Mouse (Mus musculus): Measurements from ENCODE around the gene Ppp1r15a.
"Not testable (repeated sequence)": the region's sequence is repeated elsewhere in the genome, so short reads cannot be mapped to it uniquely, and the experiment has no call there.

The Ppp1r15a gene

DNA sequence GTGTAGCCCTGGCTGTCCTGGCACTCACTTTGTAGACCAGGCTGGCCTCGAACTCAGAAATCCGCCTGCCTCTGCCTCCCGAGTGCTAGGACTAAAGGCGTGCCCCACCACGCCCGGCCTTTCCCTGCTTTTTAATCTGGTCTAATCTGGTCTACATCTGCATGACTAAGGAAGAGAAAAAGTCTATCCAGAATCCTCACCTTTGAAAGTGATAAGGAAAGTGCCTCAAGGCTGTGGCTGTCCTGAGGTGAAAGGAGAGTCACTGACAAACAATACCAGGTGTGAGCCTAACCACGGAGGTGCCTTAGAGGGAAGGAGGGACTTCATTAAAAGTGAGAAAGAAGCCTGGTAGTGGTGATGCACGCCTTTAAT lies 25.4 kb upstream of the Ppp1r15a start:
- no peak for DNase-seq (ENCODE audit: low read depth)

DNA sequence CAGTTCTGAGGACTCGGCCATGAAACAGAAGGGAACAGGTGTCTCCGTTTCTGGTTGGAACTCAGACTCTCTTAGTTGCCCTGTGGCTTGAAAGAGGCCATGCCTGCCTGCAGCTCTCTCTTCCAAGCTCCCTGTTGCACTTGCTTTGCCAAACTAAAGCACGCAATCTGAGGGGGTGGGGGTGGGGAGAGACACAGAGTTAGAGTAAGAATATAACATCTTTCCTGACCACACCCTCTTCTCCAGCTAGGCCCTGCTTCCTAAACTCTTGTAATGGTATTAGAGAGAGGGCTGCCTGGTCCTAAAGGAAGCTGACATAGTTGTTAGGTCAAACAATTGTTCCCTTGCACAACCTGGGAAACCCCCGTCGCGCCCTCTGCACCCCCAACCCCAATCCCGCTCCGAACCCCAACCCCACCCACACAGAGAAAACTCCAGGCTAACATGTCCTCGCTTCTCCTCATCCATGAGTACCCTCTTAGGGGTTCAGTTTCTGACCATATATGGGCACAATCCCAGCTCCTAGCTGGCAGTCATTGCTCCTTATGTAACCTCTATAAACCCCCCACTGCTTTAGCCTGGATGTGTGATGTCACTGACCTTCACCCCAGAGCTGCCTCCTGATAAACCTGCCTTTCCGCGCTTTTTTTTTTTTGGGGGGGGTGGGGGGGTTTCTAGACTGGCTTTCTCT lies 24.9 kb upstream of the Ppp1r15a start:
- no peak for DNase-seq (ENCODE audit: low read depth)

DNA sequence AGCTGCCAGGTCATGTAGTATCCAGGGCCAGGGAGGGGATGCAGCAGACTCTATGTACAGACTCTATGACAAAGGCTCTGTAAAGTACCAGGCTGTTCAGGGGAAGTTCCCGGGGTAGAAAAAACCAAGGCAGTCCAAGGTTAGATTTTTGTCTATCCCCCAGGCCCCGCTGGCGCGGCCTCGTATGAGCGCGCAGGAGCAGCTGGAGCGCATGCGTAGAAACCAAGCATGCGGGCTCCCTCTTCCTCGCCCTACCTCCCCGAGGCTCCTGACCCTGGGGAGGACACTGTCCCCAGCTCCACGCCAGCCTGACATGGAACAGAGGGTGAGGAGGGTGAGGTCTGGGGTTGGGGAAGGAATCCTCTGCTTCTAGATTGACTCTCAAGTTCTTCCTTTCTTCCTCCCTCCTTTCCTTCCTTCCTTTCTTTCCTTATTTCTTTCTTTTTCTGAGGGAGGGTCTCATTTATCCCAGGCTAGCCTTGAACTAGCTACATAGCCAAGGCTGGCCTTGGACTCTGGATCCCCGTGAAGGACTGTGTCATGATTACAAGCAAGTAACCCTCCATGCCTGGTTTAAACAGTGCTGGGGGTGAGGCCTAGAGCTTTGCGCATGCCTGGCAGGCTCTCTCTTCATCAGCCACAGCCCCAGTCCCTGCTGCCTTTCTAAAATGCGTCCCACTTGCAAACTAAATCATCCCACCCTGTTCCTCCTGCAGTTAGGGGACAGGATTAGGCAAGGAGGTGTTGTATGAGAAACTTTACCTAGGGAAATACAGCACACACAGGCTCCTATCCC lies 23.8 kb upstream of the Ppp1r15a start:
- DNase-seq (ENCODE audit: low read depth) = no peak

DNA sequence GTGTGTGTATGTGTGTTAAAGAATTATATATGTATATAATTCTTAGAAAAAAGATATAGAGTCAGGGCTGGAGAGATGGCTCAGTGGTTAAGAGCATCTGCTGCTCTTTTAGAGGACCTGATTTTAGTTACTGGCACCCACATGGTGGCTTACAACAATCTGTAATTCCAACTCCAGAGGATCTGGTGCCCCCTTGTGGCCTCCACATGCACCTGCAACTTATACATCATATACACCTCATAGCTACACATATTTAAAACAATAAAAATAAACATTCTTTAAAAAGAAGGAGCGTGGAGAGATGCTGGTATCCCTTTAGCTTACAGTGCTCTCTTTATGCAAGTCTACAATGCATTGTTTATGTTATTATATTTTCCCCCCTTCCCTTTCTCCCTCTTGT lies 18.5 kb upstream of the Ppp1r15a start:
- no peak for DNase-seq (ENCODE audit: low read depth)

DNA sequence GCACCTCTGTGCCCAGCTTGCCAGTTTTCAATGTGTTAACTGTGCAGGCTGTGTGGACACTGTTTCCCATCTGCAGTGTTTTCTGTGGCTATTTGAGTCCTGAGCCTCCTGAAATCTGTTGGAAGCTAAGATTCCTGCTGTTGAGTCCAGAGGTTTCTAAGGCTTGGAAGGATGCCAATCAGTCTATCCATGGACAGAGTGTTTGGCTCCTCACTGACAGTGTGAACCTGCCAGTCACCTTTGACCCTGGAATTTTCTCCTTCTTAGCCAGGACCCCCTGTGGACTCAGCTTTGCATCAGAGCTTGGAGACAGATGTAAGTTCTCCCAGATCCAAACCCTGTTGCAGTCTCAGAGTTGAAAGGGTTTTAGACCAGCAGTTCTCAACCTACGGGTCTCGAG lies 14.1 kb upstream of the Ppp1r15a start:
- DNase-seq (ENCODE audit: low read depth) = no peak

DNA sequence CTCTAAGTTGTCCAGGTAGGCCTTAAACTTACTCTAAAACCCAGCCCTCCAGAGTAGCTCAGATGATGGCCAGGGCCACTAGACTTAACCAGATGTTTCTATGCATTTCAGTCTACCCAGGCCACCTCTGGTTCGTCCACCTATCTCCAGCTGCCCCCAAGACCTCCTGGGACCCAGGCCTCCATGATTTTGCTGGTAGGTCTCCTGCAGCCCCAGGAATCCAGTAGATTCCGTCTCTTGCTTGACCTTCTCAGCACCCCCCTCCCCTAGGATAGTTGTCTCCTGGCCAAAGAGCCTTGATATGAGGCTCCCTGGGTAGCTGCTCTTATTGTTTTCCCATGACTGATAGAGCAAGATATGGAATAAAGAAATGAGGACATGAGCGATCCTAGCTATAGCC lies 13.0 kb upstream of the Ppp1r15a start:
- no peak for DNase-seq (ENCODE audit: low read depth)

DNA sequence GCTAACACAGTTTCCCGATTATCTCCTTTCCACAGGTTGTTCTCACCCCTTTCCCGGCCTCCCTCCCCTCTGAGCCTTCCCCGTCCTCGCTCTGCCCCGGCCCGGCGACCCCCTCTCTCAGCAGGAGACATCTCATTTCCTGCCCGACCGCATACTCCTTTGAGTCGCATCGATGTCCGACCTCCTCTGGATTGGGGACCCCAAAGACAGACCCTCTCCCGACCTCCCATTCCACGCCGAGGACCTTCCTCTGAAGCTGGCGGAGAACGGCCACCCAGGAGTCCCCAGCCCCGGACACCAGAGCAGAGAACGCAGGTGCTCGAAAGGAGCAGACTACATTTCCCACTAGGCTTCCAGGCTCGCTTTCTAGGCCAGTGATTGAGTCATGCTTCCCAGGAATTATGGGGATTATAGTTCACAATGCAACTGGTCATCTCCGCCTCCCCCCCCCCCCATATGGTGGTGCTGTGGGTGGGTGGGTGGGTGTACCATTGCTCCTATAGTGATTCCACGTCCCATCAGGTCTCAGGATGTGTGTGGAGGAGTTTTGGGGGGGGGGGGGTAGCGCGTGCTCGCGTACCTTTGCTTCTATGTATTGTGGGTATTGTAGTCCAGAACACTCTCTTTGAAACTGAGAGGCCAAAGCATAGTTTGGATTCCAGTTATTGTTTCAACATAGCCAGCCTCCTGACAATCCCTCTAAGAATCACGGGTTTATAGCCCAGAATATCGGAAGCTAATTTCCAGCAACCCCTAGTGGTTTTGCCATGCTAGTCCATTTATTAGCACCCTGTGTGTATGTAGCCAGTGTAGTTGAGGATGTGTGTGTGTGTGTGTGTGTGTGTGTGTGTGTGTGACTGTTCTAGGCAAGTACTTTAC lies 12.3 kb upstream of the Ppp1r15a start:
- DNase-seq (ENCODE audit: low read depth) = no peak

DNA sequence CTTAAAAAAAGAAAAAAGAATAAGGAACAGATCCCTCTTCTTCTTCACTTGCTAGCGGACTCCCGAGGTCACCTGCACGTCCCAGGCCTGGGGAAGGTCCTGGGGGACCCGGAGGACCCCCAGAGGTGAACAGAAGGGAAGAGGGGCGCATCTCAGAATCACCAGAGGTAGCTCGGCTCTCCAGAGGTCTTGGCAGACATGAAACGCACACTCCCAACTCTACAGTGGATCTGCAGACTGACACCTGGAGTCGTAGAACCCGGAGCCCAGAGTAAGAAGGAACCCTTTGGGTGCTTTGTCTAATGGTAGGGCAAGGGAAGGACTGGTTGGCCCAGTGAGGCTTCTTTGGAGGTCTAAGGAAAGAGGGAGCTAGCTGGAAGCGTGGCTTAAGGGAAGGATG lies 11.5 kb upstream of the Ppp1r15a start:
- DNase-seq (ENCODE audit: low read depth) = no peak

DNA sequence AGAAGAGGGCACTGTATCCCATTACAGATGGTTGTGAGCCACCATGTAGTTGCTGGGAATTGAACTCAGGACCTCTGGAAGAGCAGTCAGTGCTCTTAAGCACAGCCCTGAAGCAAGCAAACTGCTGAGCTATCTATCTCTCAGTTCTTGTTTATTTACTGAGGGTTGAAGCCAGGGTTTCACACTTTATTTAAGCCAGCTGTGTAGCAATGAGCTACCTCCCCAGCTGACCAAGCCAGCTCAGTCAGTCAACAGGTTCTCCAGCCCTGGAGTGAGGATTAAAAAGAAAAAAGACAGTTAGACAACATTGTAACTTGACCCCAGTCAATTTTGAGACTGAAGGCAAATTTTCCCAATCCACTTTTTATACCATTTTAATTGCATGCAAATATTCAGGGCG lies 9.6 kb upstream of the Ppp1r15a start:
- DNase-seq (ENCODE audit: low read depth) = no peak

DNA sequence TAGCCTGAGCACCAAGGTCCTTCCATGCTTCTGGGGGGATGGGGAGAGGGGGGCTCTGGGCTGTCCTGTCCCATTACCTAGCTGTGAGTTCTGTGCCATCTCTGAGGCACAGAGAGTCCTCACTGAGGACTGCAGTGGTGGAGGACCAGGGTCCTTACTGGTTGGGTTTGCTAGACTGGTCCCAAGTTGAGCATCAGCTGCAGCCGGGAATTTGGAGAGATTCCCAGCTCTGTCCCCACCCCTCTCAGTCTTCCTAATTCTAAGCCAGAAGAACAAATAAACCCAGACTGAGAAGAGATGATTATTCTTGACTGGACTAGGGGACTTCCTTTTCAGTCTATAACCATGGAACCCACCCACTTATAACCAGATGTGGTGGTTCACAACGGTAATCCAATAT lies 4.6 kb upstream of the Ppp1r15a start:
- DNase-seq (ENCODE audit: low read depth) = no peak

DNA sequence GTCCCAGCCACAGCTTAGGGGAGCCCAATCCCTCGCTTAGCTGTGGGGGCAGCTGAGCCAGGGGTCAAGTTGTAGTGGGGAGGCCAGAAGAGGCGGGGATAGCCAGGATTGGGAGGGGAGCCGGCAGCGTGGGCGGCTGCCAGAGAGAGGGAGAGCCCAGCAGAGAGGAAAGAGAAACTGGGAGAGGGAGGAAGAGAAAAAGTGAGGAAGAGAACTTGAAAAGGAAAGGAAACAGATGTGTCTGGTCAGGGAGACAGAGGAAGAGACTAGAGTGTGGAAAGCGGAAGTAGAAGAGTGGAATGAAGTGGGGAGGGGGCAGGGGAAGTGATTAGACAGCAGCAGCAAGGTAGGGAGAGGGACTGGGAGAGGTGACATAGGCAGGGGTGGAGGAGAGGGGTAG lies 3.4 kb upstream of the Ppp1r15a start:
- DNase-seq (ENCODE audit: low read depth) = no peak

DNA sequence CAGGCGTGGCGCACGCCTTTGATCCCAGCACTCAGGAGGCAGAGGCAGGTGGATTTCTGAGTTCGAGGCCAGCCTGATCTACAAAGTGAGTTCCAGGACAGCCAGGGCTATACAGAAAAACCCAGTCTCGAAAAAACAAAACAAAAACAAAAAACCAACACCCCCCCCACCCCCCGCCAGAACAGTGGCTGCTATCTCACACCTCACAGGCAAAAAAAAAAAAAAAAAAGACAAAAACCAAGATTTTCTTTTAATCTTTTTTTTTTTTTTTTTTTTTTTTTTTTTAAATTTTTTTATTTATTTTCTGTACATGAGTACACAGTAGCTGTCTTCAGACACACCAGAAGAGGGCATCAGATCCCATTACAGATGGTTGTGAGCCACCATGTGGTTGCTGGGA lies 1.1 kb upstream of the Ppp1r15a start:
- not testable (repeated sequence) for DNase-seq (ENCODE audit: low read depth)

DNA sequence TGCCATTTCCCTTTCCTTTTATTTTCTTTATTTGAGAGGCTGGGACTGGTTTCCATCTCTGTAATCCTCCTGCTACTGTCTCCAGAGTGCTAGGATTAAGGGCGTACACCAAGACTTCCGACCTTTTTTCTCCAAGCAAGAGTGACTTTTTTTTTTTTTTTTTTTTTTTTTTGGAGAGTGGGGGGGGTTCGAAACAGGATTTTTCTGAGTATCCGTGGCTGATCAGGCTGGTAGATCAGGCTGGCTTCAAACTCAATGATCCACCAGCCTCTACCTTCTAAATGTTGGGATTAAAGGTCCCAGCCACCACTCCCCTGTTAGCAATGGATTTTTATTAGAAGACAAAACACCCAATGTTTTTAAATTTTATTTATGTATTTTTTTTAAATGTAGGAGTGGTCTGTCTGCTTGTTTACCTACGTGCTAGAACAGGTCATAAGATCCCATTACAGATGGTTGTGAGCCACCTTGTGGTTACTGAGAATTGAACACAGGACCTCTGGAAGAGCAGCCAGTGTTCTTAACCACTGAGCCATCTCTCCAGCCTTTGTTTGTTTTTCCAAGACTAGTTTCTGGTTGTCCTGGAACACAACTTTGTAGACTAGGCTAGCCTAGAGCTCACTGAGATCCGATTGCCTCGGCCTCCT lies 529 bp upstream of the Ppp1r15a start:
- no peak for DNase-seq (ENCODE audit: low read depth)

DNA sequence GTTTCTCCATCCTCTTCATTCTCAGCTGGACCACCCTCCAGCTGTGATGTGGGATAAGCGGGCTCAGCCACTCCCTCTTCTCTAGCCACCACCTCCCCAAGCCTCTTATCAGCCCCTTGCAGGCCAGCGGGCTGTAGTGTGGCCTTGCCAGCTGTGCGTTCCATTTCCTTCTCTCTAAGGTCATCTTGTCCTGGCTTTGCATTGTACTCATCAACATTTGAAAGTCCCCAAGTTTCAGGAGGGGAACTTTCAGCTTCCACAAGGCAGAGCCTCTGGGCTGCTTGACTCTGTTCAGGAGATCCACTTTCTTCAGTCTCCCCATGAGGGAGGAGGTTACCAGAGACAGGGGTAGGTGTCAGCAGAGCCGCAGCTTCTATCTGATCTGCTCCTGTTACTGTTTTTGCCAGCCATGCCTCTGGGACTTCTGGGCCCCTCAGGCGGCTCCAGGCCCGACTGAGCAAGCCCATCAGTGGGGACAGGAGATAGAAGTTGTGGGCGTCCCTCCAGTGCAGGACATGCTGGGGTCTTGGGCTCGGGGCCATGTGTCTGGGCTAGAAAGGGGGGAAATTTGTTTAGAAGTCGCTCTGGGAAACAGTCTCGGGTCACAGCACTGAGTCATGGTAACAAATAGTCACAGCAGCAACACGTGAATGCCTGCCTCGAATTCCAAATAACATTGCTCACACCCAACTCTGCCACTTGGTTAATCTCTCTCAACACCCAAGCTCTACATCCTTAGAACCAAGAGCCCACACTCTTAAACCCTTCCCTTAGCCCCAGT lies 1.0 kb downstream of the Ppp1r15a start:
- peak; percentile 65 for DNase-seq (ENCODE audit: low read depth)

DNA sequence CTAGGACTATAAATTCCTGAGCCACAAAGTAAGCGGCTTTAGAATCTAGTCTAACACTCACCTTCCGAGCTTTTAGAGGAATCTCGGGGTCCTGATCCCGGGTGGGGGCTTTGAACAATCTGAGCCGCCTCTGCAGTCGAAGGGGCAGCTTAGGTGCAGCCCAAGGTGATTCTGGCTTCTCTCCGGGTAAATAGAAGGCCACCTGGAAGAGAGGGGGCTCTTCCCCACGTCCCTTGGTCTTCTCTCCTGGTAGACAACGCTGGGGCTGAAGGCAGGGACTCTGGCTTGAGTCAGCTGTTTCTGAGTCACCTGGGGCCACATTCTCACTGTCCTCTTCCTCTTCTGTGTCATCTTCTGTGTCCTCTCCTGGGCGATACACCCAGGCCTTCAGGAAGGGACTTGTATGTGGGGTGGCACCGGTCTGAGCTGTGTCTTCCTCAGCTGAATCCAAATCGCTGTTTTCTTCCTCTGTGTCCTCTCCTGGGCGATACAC lies 2.3 kb downstream of the Ppp1r15a start:
- DNase-seq (ENCODE audit: low read depth) = no peak

DNA sequence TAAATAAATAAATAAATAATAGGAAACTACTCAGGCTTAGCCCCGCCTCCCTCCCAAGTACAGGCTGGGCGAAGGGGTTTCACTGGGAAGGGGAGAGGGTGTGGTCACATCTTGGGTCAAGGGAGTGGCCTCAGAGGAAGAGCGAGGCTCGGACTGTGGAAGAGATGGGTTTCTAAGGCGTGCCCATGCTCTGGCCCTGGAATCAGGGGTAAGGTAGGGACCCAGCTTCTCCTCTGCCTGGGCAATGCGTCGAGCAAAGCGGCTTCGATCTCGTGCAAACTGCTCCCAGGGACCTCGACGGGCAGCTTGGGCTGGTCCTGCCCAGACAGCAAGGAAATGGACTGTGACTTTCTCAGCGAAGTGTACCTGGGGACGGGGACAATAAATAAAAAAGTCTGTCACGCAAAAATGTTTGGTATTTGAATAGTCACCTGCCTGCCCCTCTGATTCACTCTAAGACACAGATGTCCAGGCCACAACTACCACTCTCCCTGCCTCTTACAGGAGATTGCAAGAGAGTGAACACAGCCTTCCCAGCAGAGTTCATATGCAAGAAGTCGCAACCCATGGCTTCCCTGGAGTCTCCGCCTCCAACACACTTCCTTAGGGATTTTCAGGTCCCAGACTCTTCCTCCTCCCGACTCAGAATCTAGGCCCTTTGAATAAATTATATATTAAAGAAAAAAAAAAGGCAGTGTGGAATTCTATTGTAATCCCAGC lies 3.0 kb downstream of the Ppp1r15a start:
- no peak for DNase-seq (ENCODE audit: low read depth)

DNA sequence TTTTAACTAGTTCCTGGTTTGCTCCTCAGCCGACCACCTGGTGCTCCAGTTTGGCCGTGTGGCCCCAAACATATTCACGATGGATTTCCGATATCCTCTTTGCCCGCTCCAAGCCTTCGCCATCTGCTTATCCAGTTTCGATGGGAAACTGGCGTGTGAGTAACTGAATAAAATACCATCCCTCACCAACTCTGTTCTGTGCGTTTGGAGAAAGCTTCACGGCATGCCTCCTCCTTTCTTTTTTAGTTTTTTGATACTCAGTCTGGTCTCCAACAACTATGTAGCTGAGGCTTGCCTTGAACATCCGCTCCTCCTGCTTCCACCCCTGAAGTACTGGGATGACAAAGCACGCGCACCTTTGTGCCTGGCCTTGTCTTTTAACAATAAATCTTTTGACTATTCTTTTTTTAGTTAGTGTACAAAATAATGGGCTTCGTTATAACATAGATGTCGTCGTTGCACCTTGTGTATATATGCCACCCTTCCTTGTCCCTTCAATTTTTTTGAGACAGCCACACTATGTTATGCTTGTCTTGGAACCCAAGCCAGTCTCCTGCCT lies 3.8 kb downstream of the Ppp1r15a start:
- DNase-seq (ENCODE audit: low read depth) = no peak

DNA sequence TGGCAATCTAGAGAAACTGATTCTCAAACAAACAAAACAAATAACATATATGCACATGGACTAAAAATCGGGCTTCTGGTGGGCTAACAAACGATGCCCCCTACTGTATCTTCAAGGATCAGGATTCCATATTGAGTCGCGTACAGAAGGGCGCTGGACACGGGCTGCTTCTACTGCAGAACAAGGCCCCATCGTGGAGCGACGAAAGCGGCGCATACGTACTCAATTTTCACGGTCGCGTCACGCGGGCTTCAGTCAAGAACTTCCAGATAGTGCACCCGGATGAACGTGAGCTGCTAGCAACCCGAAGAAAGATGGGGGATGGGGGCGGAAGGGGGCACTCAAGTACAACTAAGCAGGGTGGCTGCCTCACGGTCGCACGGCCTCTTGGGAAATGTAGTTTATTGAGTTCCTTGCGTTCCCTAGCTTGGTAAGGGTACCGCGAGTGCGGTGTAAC lies 4.3 kb downstream of the Ppp1r15a start:
- peak; percentile 86 for DNase-seq (ENCODE audit: low read depth)

DNA sequence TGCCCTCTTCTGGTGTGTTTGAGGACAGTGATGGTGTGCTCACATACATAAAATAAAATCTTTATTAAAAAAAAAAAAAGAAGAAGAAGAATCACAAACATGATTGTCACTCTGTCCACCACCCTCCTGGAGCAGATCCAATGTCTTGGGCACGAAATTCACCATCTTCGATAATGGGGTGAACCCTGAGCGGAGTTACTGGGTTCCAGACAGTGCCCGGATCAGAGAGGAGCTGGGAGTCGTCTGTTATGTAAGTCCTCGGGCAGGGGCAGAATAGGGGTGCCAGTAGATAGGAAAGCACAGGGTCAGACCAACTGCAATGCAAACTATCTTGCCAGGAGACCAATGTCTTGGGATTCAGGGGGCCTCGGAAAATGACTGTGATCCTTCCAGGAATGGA lies 5.5 kb downstream of the Ppp1r15a start:
- no peak for DNase-seq (ENCODE audit: low read depth)

Data from c-Kit-positive CD71-negative TER-119-negative erythroid progenitor cells, embryonic 14.5 days (primary cell).